Mouse (Mus musculus): ENCODE data around the gene 1700022I11Rik.

GRCm38 (mm10) chr4:42924095-42924710, 45.2 kb upstream of the 1700022I11Rik start:
- no peak for TF ChIP-seq CTCF (IDR thresholded peaks at IDR 0.05; ENCODE audit: control insufficient read depth, insufficient read depth, insufficient replicate concordance, low read depth, low read length)
- no peak for TF ChIP-seq POLR2A (IDR thresholded peaks at IDR 0.05; ENCODE audit: control insufficient read depth, low read depth, low read length)

All from testis, adult 2 months (tissue).